Mouse (Mus musculus) layer of hippocampus, adult 8-10 months (tissue): ENCODE results near the gene Col8a2. TPM values are rescaled to one million over a fixed set of nuclear protein-coding genes. Genes with fewer than 3 reads are reported as not detected.

Experiments
- DNase-seq, 2 experiments: peaks; one replicate each; pipeline ENCODE4 v3.0.0; 2022; ENCODE audit warnings: low spot score in 2 of 2
- total RNA-seq, 4 experiments: library from RNA; stranded (reverse); gene quantifications; 2 replicates each; pipeline ENCODE4 v1.2.4; 2022

Gene Col8a2
- total RNA-seq, 4 experiments from 2014 or later: 1.7 to 2.3 (median 2.0) TPM

DNA sequence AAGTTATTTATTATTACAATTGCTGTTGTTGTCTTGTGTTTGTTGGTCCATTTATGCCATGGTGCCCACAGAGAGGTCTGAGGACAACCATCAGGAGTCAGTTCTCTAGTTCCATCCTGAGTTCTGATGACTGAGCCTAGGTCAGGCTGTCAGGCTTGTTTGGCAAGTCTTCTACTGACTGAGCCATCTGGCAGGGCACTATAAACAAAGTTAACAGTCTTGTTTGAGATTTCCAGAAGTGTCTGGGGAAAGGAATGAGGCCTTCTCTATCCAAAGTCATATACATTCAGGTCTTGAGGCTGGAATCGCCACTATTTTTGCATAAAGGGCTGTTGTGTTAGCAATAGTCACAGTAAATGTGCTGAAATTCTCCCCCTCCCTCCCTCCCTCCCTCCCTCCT is 45.2 kb downstream of the Col8a2 start:
- DNase-seq: no peak

DNA sequence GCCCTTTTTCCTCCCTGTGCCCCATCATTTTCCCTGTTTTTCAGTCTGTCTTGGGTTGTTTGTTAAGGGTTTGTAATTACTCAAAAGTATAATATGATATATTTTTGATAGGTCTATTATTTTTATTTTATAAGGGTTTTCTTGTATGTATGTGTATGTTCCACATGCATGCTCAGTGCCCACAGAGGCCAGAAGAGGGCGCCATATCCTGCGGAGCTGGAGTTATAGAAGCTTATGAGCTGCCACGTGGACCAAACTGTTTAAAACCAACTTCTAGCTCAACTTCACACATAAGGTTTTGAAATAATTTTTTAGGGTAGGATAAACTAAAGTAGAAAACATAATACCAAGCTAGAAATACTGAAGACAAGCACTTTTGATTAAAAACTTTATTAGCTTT is 45.8 kb downstream of the Col8a2 start:
- no peak for DNase-seq

DNA sequence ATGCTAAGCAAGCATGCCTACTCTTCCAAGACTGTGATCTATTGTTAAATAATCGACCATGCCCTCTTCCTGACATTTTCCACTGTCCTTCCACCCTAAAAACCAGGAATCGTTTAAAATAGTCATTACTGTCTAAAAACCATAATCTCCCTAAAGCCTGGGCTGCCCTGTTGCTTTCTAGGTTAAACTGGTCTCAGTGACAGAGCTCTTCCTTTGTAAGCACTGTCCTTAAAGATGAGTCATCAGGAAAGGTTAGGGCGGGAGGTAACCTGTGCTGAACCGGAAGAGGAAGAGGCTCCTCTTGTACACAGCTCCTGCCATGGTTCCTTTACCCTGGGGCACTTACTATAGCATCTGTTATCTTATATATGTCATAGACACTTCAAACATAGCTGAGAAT is 52.9 kb downstream of the Col8a2 start:
- no peak for DNase-seq

DNA sequence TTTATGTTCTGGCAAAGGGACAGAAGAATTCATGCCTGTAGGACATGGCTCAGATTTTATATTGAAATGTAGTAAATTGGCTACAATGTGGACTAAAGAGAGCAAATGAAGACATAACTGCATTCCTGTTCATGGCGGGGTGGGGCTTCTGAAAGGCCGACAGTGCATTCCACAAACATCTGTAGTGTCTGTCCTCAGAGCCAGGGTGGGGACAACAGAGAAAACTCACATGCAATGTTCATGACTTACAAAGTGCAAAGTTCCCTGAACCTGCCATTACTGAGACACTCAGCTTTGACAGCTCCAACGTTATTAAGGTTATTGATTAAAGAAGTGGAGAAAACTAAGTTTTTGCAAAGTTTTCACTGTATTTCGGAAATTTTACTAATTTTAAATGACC is 56.9 kb downstream of the Col8a2 start:
- no peak for DNase-seq

DNA sequence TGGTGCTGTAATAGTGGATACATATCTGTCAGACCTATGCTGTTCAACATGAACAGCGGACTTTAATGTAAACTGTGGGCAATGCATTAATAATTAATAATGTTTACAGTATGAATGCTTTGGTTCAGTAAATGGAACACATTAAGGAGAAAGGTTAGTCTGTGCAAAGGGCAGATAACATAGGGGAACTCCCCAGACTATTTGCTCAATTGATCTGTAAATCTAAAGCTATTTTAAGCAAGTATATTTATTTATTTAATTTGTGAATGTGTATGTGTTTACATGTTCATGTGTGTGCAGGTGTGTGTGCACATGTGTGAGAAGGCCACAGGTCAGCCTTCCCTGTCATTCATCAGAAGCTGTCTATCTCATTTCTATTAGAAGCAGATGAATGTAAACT is 73.5 kb downstream of the Col8a2 start:
- no peak for DNase-seq

Other genes with a start within 250 kb of the Col8a2 start
- 10 to 100 TPM; 42.2 to 55.3 (median 46.5) TPM for gene Mrps15, start 239.9 kb upstream of the Col8a2 start, total RNA-seq
- gene Oscp1, start 228.2 kb upstream of the Col8a2 start, total RNA-seq: 10 to 100 TPM; 45.2 to 63.6 (median 50.8) TPM
- 10 to 100 TPM; 14.3 to 17.5 (median 16.1) TPM for gene Lsm10, start 190.2 kb upstream of the Col8a2 start, total RNA-seq
- gene Stk40, start 182.8 kb upstream of the Col8a2 start, total RNA-seq: 10 to 100 TPM; 25.4 to 36.5 (median 31.1) TPM
- gene Eva1b, start 139.0 kb upstream of the Col8a2 start, total RNA-seq: 1 to 10 TPM; 2.5 to 4.8 (median 3.3) TPM
- gene Sh3d21, start 123.3 kb upstream of the Col8a2 start, total RNA-seq: 1 to 10 TPM in 3 of 4 experiments, under 1 TPM in 1; 0.68 to 1.3 (median 1.1) TPM
- 100 to 1,000 TPM; 151 to 172 (median 170) TPM for gene Thrap3, start 84.0 kb upstream of the Col8a2 start, total RNA-seq
- gene Map7d1, start 30.4 kb upstream of the Col8a2 start, total RNA-seq: 100 to 1,000 TPM; 240 to 257 (median 248) TPM
- gene Trappc3, start 24.5 kb upstream of the Col8a2 start, total RNA-seq: 10 to 100 TPM; 79.9 to 89.9 (median 85.1) TPM
- gene Adprhl2, start 34.9 kb downstream of the Col8a2 start, total RNA-seq: 10 to 100 TPM; 29.3 to 31.6 (median 29.7) TPM
- 1 to 10 TPM; 1.3 to 2.6 (median 1.4) TPM for gene Tekt2, start 38.9 kb downstream of the Col8a2 start, total RNA-seq
- gene Ago3, start 142.8 kb downstream of the Col8a2 start, total RNA-seq: 10 to 100 TPM; 29.2 to 44.5 (median 37.1) TPM
- 10 to 100 TPM; 60.7 to 65.7 (median 62.1) TPM for gene Ago1, start 181.8 kb downstream of the Col8a2 start, total RNA-seq
- 10 to 100 TPM in 1 of 4 experiments, 1 to 10 TPM in 3; 6.7 to 11.6 (median 8.5) TPM for gene Ago4, start 246.7 kb downstream of the Col8a2 start, total RNA-seq